Mouse (Mus musculus): Measurements from ENCODE around the gene Trim45. TPM values are rescaled to one million over a fixed set of nuclear protein-coding genes. Genes with fewer than 3 reads are reported as not detected.

Gene Trim45
- polyA plus RNA-seq, 1 experiment from 2014 or later: 0.89 TPM

DNA sequence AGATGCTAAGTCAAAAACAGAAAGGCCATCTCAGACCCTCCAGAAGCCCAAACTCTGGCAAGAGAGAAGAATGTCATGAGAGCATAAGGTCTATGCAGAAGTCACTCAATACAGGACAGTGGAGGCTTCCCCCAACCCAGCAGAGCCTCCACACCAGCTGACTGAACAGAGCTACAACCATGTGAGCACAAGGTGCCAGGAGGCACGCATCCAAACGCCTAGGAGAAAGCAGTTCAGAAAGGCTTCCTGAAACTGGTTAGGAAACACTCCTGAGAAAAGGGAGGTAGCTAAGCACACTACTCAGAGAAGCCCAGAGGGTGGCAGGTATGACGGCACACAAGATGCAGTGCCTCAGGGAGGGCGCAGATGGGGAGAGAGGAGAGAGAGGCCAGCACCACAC lies 29.5 kb downstream of the Trim45 start:
- H3K4me3 ChIP-seq (ENCODE audit: inconsistent target): no peak overlapping the region
- no peak overlapping the region for H3K27ac ChIP-seq
- 95% methylated on average over 4 of the region's 4 CpGs for WGBS (ENCODE audit: missing documents)
- H3K36me3 ChIP-seq (ENCODE audit: inconsistent target): peaks cover 81% of the 10 kb centered on the region
- no peaks in the 10 kb centered on the region for H3K79me2 ChIP-seq (ENCODE audit: inconsistent target)

DNA sequence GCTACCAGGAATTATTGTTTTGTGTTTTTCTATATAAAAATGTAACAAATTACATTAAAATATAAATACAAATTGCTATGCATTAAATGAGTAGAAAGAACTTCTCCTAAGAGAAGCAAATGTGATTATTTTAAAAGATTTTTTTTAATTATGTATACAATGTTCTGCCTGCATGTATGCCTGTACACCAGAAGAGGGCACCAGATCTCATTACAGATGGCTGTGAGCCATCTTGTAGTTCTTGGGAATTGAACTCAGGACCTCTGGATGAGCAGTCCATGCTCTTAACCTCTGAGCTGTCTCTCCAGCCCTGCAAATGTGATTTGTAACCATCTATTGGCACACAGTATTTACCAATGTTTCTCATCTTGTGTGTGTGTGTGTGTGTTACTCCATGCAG lies 32.6 kb downstream of the Trim45 start:
- H3K27ac ChIP-seq: no peak overlapping the region
- H3K79me2 ChIP-seq (ENCODE audit: inconsistent target): no peaks in the 10 kb centered on the region
- peaks cover 83% of the 10 kb centered on the region for H3K36me3 ChIP-seq (ENCODE audit: inconsistent target)
- no peak overlapping the region for H3K4me3 ChIP-seq (ENCODE audit: inconsistent target)

GRCm38 (mm10) chr3:100961007-100961406 lies 39.0 kb downstream of the Trim45 start:
- Histone ChIP-seq H3K36me3 (ENCODE audit: inconsistent target) (peaks cover 69% of the 10 kb centered on the region), H3K79me2 (ENCODE audit: inconsistent target) (no peaks in the 10 kb centered on the region), H3K4me3 (ENCODE audit: inconsistent target) (no peak overlapping the region), H3K27ac (no peak overlapping the region)
- WGBS (ENCODE audit: missing documents): 85% methylated on average over 5 of the region's 5 CpGs

GRCm38 (mm10) chr3:100961501-100961900 lies 39.5 kb downstream of the Trim45 start:
- H3K36me3 ChIP-seq (ENCODE audit: inconsistent target): peaks cover 66% of the 10 kb centered on the region
- no peaks in the 10 kb centered on the region for H3K79me2 ChIP-seq (ENCODE audit: inconsistent target)
- H3K4me3 ChIP-seq (ENCODE audit: inconsistent target): no peak overlapping the region
- no peak overlapping the region for H3K27ac ChIP-seq
- WGBS (ENCODE audit: missing documents): 94% methylated on average over 7 of the region's 7 CpGs

DNA sequence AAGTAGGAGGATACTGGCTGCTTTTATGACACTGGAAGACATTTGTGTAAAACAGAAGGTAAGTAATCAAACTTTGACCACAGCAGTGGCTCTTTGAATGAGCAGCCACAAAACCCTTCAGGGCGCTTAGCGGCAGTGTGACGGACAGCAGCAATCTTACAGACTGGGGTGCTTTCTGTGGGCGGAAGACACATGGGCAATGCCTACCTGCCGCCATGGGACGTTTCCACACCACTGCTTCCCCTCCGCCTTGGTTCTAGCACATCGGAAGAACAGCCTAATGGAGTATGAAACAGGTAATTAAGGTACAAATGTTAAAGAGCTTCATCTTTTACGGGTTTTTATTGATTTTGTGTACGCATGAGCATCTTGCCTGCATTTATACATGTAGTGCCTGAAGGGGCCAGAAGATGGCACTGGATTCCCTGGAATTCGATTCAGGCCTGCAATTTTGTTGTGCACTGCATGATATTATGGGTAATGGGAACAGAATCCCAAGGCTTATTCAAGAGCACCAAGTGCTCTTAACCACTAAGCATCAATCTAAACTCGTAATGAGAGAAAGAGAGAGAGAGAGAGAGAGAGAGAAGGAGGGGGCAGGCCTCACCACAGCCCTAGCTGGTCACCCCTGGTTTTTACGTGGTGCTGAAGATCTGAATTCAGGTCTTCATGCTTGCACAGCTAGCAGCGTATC lies 42.0 kb downstream of the Trim45 start:
- no peak overlapping the region for H3K4me3 ChIP-seq (ENCODE audit: inconsistent target)
- no peak overlapping the region for H3K27ac ChIP-seq
- 88% methylated on average over 12 of the region's 14 CpGs for WGBS (ENCODE audit: missing documents)
- H3K79me2 ChIP-seq (ENCODE audit: inconsistent target): peaks cover 3% of the 10 kb centered on the region; the same call in 1 of the 2 replicates
- H3K36me3 ChIP-seq (ENCODE audit: inconsistent target): peaks cover 43% of the 10 kb centered on the region; the same call in 1 of the 2 replicates

DNA sequence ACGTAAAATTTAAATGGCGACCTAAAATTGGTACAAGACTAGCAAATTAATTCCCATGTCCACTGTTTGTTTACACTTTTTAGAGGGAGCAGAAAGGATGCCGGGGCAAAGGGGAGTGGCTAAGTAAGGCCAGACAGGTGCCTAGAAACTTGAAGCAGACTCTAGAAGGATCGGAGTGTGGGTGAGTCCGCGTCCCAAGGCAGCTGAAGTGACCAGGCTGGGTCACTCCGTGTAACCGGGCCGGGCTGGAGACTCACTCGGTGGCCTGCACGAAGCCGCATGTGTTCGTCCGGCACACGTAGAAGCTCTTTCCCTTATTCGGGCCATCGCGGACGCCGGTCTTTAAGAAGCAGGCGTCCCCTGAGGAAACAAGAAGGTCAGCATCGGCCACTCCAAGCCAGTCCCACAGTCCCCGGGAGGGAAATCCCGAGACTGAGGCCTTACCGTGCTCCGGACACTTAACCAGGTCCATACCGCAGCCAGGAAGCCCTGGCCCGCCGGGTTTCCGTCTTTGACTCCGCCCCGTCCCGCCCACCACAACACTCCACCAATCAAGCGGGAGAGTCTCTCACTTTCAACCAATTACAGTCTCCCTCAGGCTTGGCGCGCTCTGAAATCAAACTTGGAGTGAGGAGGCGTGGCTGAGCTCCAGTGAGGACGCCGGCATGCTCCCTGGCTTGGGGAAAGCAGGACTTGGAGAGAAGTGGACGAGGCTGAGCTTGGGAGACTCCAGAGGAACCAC lies 47.3 kb downstream of the Trim45 start, which contains the start of gene Ttf2:
Ttf2 (minus strand) TSS at position 488 of the 742 bp plus-strand sequence.
- Histone ChIP-seq H3K27ac (peak within 1 kb of the TSS; percentile 39), H3K36me3 (ENCODE audit: inconsistent target) (no peaks in the 10 kb centered on the region), H3K79me2 (ENCODE audit: inconsistent target) (peaks cover 5% of the 10 kb centered on the region; the same call in 1 of the 2 replicates), H3K4me3 (ENCODE audit: inconsistent target) (peak within 1 kb of the TSS; percentile 91)
- under 1% methylated on average over 40 of the region's 40 CpGs for WGBS (ENCODE audit: missing documents)

- WGBS (ENCODE audit: missing documents): 0% methylated on average over 1 of the region's 1 CpGs
Measured at GRCm38 (mm10) chr3:100973906-100974305, 51.9 kb downstream of the Trim45 start.

GRCm38 (mm10) chr3:100979290-100979689 lies 57.3 kb downstream of the Trim45 start:
- WGBS (ENCODE audit: missing documents): 8% methylated on average over 8 of the region's 8 CpGs
- no peaks in the 10 kb centered on the region for H3K36me3 ChIP-seq (ENCODE audit: inconsistent target)
- no peak overlapping the region for H3K27ac ChIP-seq
- H3K79me2 ChIP-seq (ENCODE audit: inconsistent target): no peaks in the 10 kb centered on the region
- H3K4me3 ChIP-seq (ENCODE audit: inconsistent target): no peak overlapping the region

More at GRCm38 (mm10) chr3:100973906-100974305, 51.9 kb downstream of the Trim45 start:
- no peak overlapping the region for H3K27ac ChIP-seq
- no peak overlapping the region for H3K4me3 ChIP-seq (ENCODE audit: inconsistent target)
- no peaks in the 10 kb centered on the region for H3K36me3 ChIP-seq (ENCODE audit: inconsistent target)
- H3K79me2 ChIP-seq (ENCODE audit: inconsistent target): peaks cover 3% of the 10 kb centered on the region; the same call in 1 of the 2 replicates

Other genes starting within 250 kb of the Trim45 start
- 16.2 to 40.0 TPM (median 25.0 TPM) in 3 replicates for gene Man1a2, start 236.7 kb upstream of the Trim45 start, polyA plus RNA-seq (2018)
- gene Vtcn1, start 96.7 kb upstream of the Trim45 start, polyA plus RNA-seq (2018): not detected in 3 replicates
- 5.9 to 10.8 TPM (median 6.1 TPM) in 3 replicates for gene Ttf2, start 47.5 kb downstream of the Trim45 start, polyA plus RNA-seq (2018)
- gene Cd101, start 107.4 kb downstream of the Trim45 start, polyA plus RNA-seq (2018): 0.10 to 0.20 TPM (median 0.14 TPM) in 3 replicates
- gene Ptgfrn, start 188.1 kb downstream of the Trim45 start, polyA plus RNA-seq (2018): 0.30 to 1.5 TPM (median 0.67 TPM) in 3 replicates

All from macrophage (primary cell).